Mouse (Mus musculus) adrenal gland, adult 18-20 months (tissue): ENCODE data around the gene Adig. TPM values are rescaled to one million over a fixed set of nuclear protein-coding genes. Genes with fewer than 3 reads are reported as not detected.

Experiments used
- DNase-seq, 2 experiments: peaks; one replicate each; pipeline ENCODE4 v3.0.0; 2021 to 2022; ENCODE audit warnings: low spot score in 2 of 2
- total RNA-seq, 2 experiments: library from RNA; stranded (reverse); gene quantifications; 1 replicate in 1 of 2; 2 replicates in 1 of 2; pipeline ENCODE4 v1.2.3; 2021

Gene Adig
- total RNA-seq, 2 experiments from 2014 or later, result 75.7 to 130 TPM

GRCm38 (mm10) chr2:158539433-158540305, 37.3 kb downstream of the Adig start:
- no peak for DNase-seq

DNA sequence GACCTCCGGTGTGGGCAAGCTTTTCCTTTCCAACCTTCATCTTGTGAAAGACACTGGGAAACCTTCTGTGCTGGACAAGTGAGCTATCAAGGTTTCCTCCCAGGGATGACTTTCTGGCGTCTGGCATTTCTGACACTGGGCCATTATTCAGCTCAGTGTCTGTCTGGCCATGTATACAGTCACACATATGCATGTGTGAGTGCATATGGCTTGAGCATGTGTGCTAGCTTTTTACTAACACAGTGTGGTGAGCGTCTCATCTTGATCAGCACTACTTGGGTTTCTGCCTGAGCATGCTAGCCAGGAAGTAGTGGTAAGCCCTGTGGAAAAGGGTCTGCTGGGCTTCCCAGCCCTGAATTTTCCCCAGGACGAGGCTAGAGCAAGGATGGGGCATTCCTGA, 38.9 kb downstream of the Adig start:
- no peak for DNase-seq

- DNase-seq, result no peak
These were observed 42.9 kb downstream of the Adig start for GRCm38 (mm10) chr2:158545266-158545665.

DNA sequence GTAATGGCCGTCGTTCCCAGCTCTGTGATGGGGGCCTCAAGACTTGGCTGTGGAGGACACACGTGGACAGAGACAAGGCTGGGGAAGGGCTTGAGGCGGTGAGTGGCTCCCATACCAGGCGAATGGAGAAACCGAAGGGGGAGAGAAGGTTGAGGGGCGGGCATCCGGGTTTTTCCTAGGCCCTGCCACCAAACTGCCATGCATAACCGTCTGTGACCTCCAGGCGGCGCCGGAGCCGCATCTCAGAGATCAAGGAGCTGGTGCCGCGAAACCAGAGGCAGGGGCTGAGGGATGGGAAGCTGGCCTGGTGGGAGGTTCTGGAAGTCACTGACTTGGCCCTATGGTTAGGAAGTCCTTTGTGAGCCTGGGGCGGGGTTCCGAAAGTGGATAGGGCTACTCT, 44.3 kb downstream of the Adig start:
- DNase-seq, result peak; percentile 60 to 74

DNA sequence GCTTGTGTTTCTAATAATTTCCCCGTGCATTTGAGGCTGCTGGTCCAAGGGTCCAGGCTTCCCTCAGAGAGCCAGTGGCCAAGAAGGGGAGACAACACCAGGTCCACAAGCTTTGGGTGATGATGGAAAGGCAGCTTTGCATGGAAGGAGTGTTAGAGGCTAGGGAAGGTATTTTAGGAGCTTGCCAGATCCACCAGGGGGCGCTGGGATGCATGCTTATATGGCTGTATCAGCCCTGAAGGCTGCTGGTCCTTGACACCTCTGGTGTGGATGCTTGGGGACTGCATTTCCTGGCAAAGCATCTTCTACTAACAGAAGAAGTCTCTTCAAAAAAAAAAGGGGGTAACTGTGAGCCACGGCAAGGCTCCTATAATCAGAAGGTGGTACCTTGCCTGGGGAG, 47.7 kb downstream of the Adig start:
- DNase-seq, result peak; percentile 80 to 81

DNA sequence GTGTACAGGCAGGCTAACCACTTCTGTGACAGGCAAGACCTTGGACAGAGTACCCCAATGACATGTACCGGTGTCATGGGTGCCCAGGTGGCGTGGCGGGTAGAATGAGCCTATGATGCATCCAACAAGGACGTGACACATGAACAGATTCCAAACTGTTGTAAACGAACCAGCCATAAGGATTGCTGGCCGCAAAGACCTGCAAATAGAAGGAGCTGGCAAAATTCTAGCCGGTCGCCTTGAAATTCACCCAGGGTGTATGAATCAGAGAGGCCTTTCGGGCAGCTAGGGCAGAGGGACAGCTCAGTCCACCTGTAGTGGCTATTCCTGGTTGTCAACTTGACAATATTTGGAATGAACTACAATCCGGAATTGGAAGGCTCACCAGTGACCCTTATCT, 52.0 kb downstream of the Adig start:
- no peak for DNase-seq

GRCm38 (mm10) chr2:158555252-158555651, 52.8 kb downstream of the Adig start:
- DNase-seq, result peak; percentile 31 to 34

DNA sequence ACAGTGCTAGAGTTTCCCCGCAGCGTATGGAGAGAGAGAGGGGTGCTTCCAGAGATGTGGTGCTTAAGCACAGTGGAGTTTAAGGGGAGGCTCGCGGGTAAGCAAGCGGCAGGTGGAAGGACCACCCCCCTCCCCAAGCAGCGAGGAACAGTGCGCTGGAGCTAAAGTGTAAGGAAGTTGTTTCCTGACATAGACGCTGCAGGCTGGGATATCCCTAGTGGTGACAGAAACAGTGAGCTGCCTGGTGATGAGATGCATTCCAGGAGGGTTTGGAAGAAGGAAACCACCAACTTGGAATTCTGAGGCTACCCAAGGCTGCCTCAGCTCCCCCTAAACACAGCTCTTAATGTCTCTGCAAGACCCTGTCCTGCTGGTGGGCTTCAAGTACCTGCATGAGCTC, 53.4 kb downstream of the Adig start:
- no peak for DNase-seq

DNA sequence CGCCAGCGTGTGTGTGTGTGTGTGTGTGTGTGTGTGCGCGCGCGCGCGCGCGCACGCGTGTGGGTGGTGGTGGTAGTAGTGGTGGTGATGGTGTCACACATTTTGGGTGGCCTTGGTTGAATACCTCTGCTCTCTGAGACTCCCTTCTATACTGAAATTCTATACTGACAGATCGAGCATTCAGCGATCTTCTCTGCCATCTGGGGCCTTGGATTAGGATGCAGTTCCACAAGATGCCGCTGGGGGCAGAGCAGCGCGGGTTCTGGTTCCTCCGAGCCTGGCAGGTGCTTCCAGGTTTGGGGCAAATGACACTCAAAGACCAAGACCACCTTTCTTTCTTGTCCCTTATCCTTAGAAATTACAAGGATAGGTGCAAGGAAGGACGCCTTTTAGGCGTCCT, 53.8 kb downstream of the Adig start:
- peak; percentile 71 to 72 for DNase-seq

GRCm38 (mm10) chr2:158556750-158557149, 54.3 kb downstream of the Adig start:
- DNase-seq, result no peak

Other genes starting within 250 kb of the Adig start
- gene Bpi, start 244.5 kb upstream of the Adig start, total RNA-seq, result not detected
- gene Lbp, start 196.1 kb upstream of the Adig start, total RNA-seq, result 10 to 100 TPM; 19.2 to 30.4 TPM
- 10 to 100 TPM; 14.2 to 19.7 TPM for gene Snhg11, start 127.0 kb upstream of the Adig start, total RNA-seq
- 10 to 100 TPM; 55.3 to 71.6 TPM for gene Ralgapb, start 92.8 kb upstream of the Adig start, total RNA-seq
- not detected for gene Arhgap40, start 10.2 kb downstream of the Adig start, total RNA-seq
- not detected for gene Slc32a1, start 108.2 kb downstream of the Adig start, total RNA-seq
- gene Actr5, start 122.3 kb downstream of the Adig start, total RNA-seq, result 10 to 100 TPM; 11.9 to 12.8 TPM
- gene Ppp1r16b, start 162.8 kb downstream of the Adig start, total RNA-seq, result 10 to 100 TPM in 1 of 2 experiments, 1 to 10 TPM in 1; 6.9 to 11.5 TPM